22 mouse cellular contexts compared by ENCODE assay signal in genomic region chr4:40544806-40545205, GRCm38 (mm10).
DNase-seq lines count a peak whose midpoint lies in the region; ATAC-seq lines count a peak whose summit lies in the region.
"Had no signal": no experiment of that assay in that cellular context is flagged by ENCODE, and none has a peak within 500 bp of the region (broad histone marks: within the 10 kb centered on the region; RNA-seq: fewer than 3 reads in every experiment).

No protein-coding gene starts in this region.

- H3K27me3 ChIP-seq in heart, embryonic 14.5 days (ENCODE audit: control insufficient read depth, insufficient read depth, low read length) = no peaks in the 10 kb centered on the region
- no peaks in the 10 kb centered on the region for H3K27me3 ChIP-seq in lung, embryonic 16.5 days (ENCODE audit: control insufficient read depth, insufficient read depth, low read depth, low read length)
- H3K27me3 ChIP-seq: hindbrain, embryonic 13.5 days; liver, embryonic 13.5 days; megakaryocyte, embryonic 14.5 days; midbrain, embryonic 13.5 days had no signal

- ATAC-seq in frontal cortex, adult (ENCODE audit: low TSS enrichment) = peak; percentile 87
- no peak for ATAC-seq in heart, embryonic 14.5 days (ENCODE audit: insufficient number of reproducible peaks, insufficient read depth, low FRiP score, low read depth)
- ATAC-seq in lung, embryonic 16.5 days (ENCODE audit: low read depth) = no peak
- ATAC-seq: forebrain, embryonic 14.5 days; midbrain, embryonic 13.5 days had no signal

- DNase-seq in frontal cortex, postnatal 25 days (ENCODE audit: low spot score in 2 of 2) = no peak
- no peak for DNase-seq in heart, adult 8-10 months (ENCODE audit: low spot score)
- DNase-seq in lung, postnatal 25 days (ENCODE audit: low spot score) = no peak
- peak; percentile 50 for DNase-seq in telencephalon, adult 2 months (ENCODE audit: low read depth, low spot score)
- DNase-seq: adrenal gland, postnatal 10 days; cerebellum, adult 8-10 months; gastrocnemius, postnatal 36 days; heart, postnatal 36 days; kidney, adult 18-20 months; kidney, postnatal 4 days; liver, embryonic 13.5 days; lung, adult 2 months; lung, postnatal 36 days; thymus, adult 18-20 months; thymus, postnatal 36 days had no signal

- no peak overlapping the region for H3K4me3 ChIP-seq in heart, embryonic 14.5 days (ENCODE audit: control insufficient read depth in 1 of 2, insufficient read depth in 1 of 2, low read depth in 1 of 2, low read length in 2 of 2)
- H3K4me3 ChIP-seq in lung, embryonic 16.5 days (ENCODE audit: low read length) = no peak overlapping the region
- H3K4me3 ChIP-seq: hindbrain, embryonic 13.5 days; liver, embryonic 13.5 days; megakaryocyte, embryonic 14.5 days; midbrain, embryonic 13.5 days had no signal

- no peak overlapping the region for H3K4me2 ChIP-seq in heart, embryonic 14.5 days (ENCODE audit: low read length)
- H3K4me2 ChIP-seq in lung, embryonic 16.5 days (ENCODE audit: low read depth, low read length) = no peak overlapping the region
- H3K4me2 ChIP-seq: hindbrain, embryonic 13.5 days; liver, embryonic 13.5 days; midbrain, embryonic 13.5 days had no signal

- H3K9ac ChIP-seq in heart, embryonic 14.5 days (ENCODE audit: low read length) = no peak overlapping the region
- H3K9ac ChIP-seq in lung, embryonic 16.5 days (ENCODE audit: low read length) = no peak overlapping the region
- H3K9ac ChIP-seq: hindbrain, embryonic 13.5 days; liver, embryonic 13.5 days; midbrain, embryonic 13.5 days had no signal

- no peaks in the 10 kb centered on the region for H3K9me3 ChIP-seq in heart, embryonic 14.5 days (ENCODE audit: control insufficient read depth, low read length)
- no peaks in the 10 kb centered on the region for H3K9me3 ChIP-seq in lung, embryonic 16.5 days (ENCODE audit: control insufficient read depth, low read length)
- H3K9me3 ChIP-seq: liver, embryonic 13.5 days; midbrain, embryonic 13.5 days had no signal

- peaks cover 2 to 14% of the 10 kb centered on the region in 2 experiments for H3K4me1 ChIP-seq in heart, embryonic 14.5 days (ENCODE audit: control insufficient read depth in 2 of 2, insufficient read depth in 2 of 2, low read length in 2 of 2)
- H3K4me1 ChIP-seq in lung, embryonic 16.5 days (replicated peaks; ENCODE audit: control insufficient read depth, insufficient read depth, low read length) = peaks cover 8% of the 10 kb centered on the region
- H3K4me1 ChIP-seq: hindbrain, embryonic 13.5 days; liver, embryonic 13.5 days; megakaryocyte, embryonic 14.5 days; midbrain, embryonic 13.5 days had no signal

- peak overlapping the region; percentile 44 to 51; a peak in 2 of 4 replicates for H3K27ac ChIP-seq in heart, embryonic 14.5 days (replicated peaks in 1 of 2; ENCODE audit: control insufficient read depth in 1 of 2, insufficient read depth in 1 of 2, low read depth in 2 of 2, low read length in 2 of 2)
- peak overlapping the region; percentile 22; the same call in 1 of the 2 replicates for H3K27ac ChIP-seq in lung, embryonic 16.5 days (ENCODE audit: low read length)
- H3K27ac ChIP-seq: hindbrain, embryonic 13.5 days; liver, embryonic 13.5 days; midbrain, embryonic 13.5 days had no signal

- no peaks in the 10 kb centered on the region for H3K36me3 ChIP-seq in heart, embryonic 14.5 days (ENCODE audit: control insufficient read depth, insufficient read depth, low read length)
- H3K36me3 ChIP-seq in lung, embryonic 16.5 days (ENCODE audit: control insufficient read depth, insufficient read depth, low read length) = no peaks in the 10 kb centered on the region
- H3K36me3 ChIP-seq: hindbrain, embryonic 13.5 days; liver, embryonic 13.5 days; midbrain, embryonic 13.5 days had no signal
